Mouse (Mus musculus) CH12.LX (cell line): ENCODE data around the gene Cyp2t4.
A peak's percentile ranks its signal among the peaks of the same experiment; 100 is the strongest.

Experiments
- CHD2 ChIP-seq: IDR thresholded peaks from 2 replicates; pipeline ENCODE4 v1.6.1; 2011; ENCODE audit warnings: low read length, improper control_type of control experiment
- CTCF ChIP-seq, 2 experiments: IDR thresholded peaks in 1 of 2; conservative IDR thresholded peaks in 1 of 2; 2 replicates each; pipeline ENCODE4 v1.5.1; 2011 to 2012; ENCODE audit warnings: low read depth in 2 of 2, low read length in 2 of 2, improper control_type of control experiment in 1 of 2, inconsistent platforms in 1 of 2, mild to moderate bottlenecking in 1 of 2, moderate library complexity in 1 of 2
- ELF1 ChIP-seq: IDR thresholded peaks from 2 replicates; pipeline ENCODE4 v1.6.1; 2014; ENCODE audit warnings: low read depth, mild to moderate bottlenecking, inconsistent platforms, low read length, improper control_type of control experiment
- EP300 ChIP-seq: IDR thresholded peaks from 2 replicates; pipeline ENCODE4 v1.6.1; 2011; ENCODE audit warnings: low read length, improper control_type of control experiment
- GABPA ChIP-seq: IDR thresholded peaks from 2 replicates; pipeline ENCODE4 v1.6.1; 2012; ENCODE audit warnings: low read depth, low read length, improper control_type of control experiment, inconsistent platforms; ENCODE audit not compliant: insufficient replicate concordance
- MAFK ChIP-seq: IDR thresholded peaks from 2 replicates; pipeline ENCODE4 v1.6.1; 2011; ENCODE audit warnings: low read length, improper control_type of control experiment; ENCODE audit not compliant: insufficient replicate concordance
- MAX ChIP-seq: IDR thresholded peaks from 2 replicates; pipeline ENCODE4 v1.6.1; 2011; ENCODE audit warnings: low read length, improper control_type of control experiment
- POLR2A ChIP-seq: IDR thresholded peaks from 2 replicates; pipeline ENCODE4 v1.6.1; 2011; ENCODE audit warnings: low read depth, mild to moderate bottlenecking, improper control_type of control experiment, low read length
- SMC3 ChIP-seq: IDR thresholded peaks from 2 replicates; pipeline ENCODE4 v1.6.1; 2011; ENCODE audit warnings: low read depth, low read length, improper control_type of control experiment
- TCF12 ChIP-seq: IDR thresholded peaks from 2 replicates; pipeline ENCODE4 v1.6.1; 2014; ENCODE audit warnings: low read depth, mild to moderate bottlenecking, inconsistent platforms, low read length, improper control_type of control experiment
- USF2 ChIP-seq: conservative IDR thresholded peaks from 2 replicates; pipeline ENCODE4 v1.6.1; 2011; ENCODE audit warnings: low read depth, low read length, improper control_type of control experiment
- ZKSCAN1 ChIP-seq: IDR thresholded peaks from 2 replicates; pipeline ENCODE4 v1.6.1; 2012; ENCODE audit warnings: low read depth, inconsistent platforms, low read length, improper control_type of control experiment, borderline replicate concordance
- ZMIZ1 ChIP-seq: IDR thresholded peaks from 2 replicates; pipeline ENCODE4 v1.6.1; 2012; ENCODE audit warnings: low read depth, mild to moderate bottlenecking, inconsistent platforms, low read length, improper control_type of control experiment

- 0 out of 2 replicates have a peak, but pooled peaks have one; percentile 15 for TF ChIP-seq CHD2
- TF ChIP-seq TCF12: no peak
- no peak for TF ChIP-seq USF2
- TF ChIP-seq EP300: no peak
- TF ChIP-seq ZKSCAN1: no peak
- TF ChIP-seq ZMIZ1: no peak
- TF ChIP-seq CTCF (conservative IDR thresholded peaks at IDR 0.05 in 1 of 2, IDR thresholded peaks at IDR 0.05 in 1 of 2; ENCODE audit: low read depth in 2 of 2, low read length in 2 of 2): peak; percentile 68 to 91
- no peak for TF ChIP-seq POLR2A
- TF ChIP-seq SMC3: peak; percentile 69
- no peak for TF ChIP-seq MAFK
- no peak for TF ChIP-seq GABPA
- TF ChIP-seq MAX: no peak
- no peak for TF ChIP-seq ELF1
Observed at GRCm38 (mm10) chr7:27184964-27185363, 31.4 kb downstream of the Cyp2t4 start.
